Mouse (Mus musculus): ENCODE results near the gene Spns3.

GRCm38 (mm10) chr11:72519895-72520294, 30.4 kb downstream of the Spns3 start:
- TF ChIP-seq CTCF (IDR thresholded peaks at IDR 0.05; ENCODE audit: insufficient read depth, low read length) = no peak
- TF ChIP-seq POLR2A (IDR thresholded peaks at IDR 0.05; ENCODE audit: borderline replicate concordance, extremely low read depth, low read depth, low read length) = no peak

Measured in lung, adult 2 months (tissue).